Mouse (Mus musculus): ENCODE results near the gene Qprt.
"Not testable (repeated sequence)": the region's sequence is repeated elsewhere in the genome, so short reads cannot be mapped to it uniquely, and the experiment has no call there.

Qprt gene

DNA sequence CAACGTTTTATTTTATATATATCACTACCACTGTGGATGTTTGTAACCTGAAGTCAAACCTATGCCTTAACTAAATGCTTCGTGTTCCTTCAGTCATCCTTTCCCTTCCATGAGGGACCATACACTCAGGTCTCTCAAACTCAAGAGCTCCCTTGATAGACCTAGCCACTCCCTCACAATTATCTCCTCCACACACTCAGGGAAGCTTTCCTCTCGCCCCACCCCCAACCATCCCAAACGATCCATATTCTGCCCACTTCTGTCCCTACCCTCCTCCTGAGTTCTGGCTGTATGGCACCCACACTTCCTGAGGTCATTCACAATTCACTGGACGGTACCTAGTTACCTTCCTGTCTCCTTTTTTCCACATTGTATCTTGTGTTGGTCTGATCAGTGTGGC lies 23.5 kb downstream of the Qprt start:
- no peak for DNase-seq (ENCODE audit: low spot score in 2 of 2)

DNA sequence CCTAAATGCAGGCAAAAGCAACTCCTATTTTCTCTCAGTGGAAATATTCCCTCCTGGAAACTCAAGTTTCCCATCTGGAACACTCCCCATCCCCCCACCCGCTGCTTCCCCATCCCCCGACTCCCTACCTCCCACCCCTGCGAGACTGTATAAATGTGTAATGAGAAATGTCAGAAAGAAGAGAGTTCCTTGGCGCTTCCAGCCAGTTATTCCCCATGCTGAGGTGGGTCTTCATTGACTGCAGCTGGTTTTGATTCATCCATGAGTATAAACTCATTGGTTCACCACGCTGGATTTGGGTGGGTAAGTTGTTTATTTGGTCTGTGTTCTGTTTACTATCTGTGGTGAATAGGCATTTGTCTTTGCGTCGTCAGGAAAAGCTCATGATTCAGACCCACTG lies 25.6 kb downstream of the Qprt start:
- no peak for DNase-seq (ENCODE audit: low spot score in 2 of 2)

DNA sequence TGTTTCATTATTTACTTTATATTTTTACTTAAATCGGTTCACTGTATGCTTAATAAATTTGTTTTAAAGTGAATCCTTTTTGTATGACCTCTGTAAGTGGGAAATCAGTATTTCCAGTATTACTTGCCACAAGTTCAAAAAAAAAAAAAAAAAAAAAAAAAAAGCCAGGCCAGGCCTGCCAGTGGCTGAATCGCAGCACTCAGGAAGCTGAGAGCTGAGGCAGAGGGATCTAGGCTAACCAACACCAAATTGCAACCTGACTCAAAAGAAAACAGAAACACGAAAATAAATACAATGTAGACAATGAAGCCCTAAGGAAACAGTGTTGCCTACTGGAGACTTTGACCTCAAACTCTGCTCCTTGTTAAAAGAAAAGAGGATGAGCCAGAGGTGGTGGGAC lies 28.1 kb downstream of the Qprt start:
- no peak for DNase-seq (ENCODE audit: low spot score in 2 of 2)

DNA sequence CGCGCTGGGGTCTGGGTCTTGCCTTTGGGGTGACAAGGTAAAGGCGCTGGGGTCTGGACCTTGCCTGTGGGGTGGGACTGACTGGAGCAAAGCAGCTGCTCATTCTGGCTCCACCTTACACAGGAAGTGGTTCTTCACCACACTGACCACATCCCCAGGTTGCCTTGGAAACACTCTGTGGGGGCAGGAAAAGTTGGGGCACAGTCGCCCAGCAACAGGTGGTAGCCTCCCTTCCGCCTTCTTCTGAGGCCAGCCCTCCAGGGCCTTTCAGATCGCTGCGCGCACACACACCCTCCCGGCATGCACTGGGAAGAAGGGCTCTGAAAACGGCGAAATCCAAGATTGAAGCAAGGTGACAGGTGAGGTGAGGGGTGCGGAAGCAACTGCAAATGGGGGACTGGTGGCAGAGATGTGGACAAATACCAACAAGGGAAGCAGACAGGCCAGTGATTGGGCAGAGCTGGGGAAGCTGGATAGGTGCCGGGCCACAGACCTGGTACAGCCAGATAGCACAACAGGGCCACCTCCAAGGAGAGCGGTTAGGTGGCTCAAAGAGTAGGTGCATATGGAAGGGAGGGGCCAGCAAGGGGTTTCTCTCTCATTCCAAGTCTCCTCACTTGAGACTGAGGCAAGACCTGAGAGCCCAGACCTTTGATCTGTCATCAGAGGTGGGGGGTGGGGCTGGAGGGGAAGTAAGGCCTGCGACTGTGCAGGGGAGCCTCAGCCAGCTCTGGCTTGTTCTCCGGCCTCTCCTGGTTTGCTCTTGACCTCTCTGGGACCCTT lies 30.7 kb downstream of the Qprt start, which contains the start of gene AI467606:
Gene AI467606 (plus strand): TSS at position 246 of the 783 bp plus-strand sequence.
- no peak for DNase-seq (ENCODE audit: low spot score in 2 of 2)

DNA sequence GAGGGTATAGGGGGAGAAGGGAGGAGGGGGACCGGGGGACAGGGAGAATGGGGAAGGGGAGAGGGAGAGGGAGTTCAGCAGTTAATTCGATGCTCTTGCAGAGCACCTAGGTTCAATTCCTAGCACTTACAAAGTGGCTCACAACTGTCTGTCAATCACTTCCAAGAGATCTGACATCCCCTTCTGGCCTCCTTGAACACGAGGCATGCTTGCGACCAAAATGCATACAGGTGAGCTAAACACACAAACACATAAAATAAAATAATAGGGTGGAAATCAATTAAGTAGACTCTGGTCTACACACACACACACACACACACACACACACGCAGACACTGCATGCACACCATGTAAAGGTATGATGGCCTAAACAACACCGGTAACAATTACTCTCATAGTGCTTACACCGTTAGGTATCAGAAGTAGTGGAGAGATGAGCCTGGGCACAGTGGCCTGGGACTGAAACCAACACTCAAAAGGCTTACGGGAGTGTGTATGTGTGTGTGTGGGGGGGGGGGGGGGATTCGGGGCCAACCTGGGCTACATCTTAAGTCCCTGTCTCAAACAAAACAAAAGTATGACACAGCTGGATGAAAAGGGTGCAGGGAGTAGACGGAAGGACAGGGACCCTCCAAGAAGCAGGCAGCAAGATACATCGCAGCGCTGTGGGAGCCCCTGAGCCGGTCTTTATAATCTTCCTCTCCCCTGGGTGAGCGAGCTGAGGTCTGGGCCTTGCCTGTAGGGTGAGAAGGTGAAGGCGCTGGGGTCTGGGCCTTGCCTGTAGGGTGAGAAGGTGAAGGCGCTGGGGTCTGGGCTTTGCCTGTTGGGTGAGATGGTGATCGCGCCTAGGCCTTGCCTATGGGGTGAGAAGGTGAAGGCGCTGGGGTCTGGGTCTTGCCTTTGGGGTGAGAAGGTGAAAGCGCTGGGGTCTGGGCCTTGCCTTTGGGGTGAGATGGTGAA lies 31.6 kb downstream of the Qprt start:
- no peak for DNase-seq (ENCODE audit: low spot score in 2 of 2)

DNA sequence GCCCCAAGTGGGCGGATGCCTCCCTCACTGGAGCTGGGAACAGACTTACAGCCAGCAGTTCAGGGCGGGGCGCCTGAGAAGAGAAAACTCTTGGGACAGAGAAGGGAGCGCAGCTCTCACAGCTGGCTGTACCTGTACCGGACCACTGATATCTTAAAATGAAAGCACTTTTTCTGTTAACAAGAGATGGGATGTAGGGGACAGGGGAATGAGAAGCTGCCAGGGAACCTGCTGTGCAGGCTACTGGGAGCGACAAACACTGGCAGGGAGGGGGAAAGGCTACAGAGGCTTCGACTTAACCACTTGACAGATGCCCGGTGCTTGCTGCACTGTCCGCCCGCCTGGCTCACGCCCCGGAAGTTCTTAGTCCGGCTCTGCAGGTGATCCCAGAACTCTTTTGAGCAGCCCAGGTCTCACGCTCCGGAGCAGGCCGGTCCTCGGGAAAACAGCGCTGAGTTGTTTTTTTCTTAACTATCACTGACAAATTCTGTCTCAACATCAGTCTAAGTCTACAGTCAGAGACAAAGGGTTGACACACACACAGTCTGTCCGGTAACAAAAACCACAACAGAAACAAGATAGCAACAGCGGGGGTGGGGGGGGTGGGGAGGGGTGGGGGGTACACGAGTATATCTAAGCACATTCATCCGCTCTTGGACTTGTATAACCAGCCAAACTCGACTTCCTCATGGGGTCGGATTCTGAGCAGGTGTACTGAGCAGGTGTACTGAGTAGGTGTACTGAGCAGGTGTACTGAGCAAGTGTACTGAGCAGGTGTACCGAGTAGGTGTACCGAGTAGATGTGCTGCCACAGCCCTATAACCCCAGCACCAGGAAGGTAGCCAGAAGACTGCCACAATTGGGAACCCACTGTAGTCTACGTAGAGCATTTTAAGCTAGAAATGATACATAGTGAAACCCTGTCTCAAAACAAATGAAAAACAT lies 32.9 kb downstream of the Qprt start:
- no peak for DNase-seq (ENCODE audit: low spot score in 2 of 2)

DNA sequence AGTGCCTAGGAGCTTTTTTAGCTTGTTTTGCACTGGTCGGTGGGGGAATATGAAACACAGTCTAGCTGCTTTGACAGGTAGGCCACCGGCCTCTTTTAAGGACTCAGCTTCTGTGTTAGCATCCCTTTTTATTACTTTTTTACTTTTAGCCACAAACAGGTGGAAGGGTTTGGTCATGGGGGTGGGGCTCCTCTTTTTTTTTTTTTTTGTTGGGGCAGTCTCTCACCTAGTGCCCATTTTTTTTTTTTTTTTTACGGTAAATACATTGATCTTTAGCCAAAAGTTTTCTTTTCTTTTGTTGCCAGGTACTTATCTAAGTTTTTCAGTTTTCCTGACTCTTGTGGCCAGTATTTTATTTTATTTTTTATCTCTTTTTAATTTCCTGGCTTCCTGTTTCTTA lies 33.9 kb downstream of the Qprt start:
- DNase-seq (ENCODE audit: low spot score in 2 of 2): no peak

DNA sequence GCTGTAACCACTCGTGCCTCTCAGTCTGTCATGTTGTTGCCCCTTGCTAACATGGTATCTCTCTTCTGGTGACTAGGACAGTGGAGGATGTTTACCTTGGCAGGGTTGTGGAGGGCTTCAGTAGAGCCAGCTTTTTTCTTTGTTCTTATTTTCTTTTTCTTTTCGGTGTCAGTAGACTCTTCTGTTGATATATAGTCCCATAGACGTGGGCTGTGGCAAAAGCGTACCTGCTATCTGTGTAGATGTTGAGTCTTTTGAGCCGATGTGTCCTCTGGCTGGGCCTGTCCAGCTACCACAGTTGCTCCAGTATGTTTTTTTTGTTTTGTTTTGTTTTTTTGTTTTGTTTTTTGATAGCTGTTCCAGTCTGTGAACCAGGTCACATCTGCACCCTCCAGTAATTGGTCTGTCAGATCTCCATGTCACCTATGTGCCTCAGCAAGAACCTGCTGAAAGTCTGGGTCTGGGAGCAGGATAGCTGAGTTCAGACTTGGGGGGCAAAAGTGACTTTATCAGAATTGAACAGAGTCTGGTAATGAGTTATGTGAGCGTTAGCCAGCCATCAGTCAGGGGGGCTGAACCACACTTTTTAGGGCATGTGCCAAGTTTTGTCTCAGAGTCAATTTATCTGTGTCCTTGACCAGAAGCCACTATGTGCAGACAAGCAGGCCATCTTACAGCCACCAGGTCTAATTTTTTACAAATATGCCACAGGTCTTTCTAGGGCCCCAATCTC lies 34.6 kb downstream of the Qprt start, which contains the start of gene Zg16:
Gene Zg16 (minus strand): TSS at position 51 of the 733 bp plus-strand sequence.
- not testable (repeated sequence) for DNase-seq (ENCODE audit: low spot score in 2 of 2)

DNA sequence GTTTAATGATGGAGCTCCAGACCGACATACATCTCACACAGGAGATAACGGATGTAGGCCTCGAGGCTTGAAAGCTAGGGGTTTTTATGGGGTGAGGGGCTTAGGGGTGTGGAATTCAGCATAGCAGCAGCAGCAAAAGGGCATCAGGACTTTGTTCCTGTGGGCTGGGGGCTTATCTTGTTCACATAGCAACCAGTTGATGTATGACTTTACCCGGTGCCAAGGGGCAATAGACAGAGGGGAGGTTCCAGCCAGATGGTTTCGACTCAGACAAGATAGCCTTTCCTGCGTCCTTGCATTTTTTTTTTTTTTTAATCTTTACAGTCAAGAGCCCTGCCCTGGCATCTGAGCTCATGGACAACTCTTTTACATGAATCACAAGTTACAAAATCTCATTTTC lies 36.3 kb downstream of the Qprt start:
- not testable (repeated sequence) for DNase-seq (ENCODE audit: low spot score in 2 of 2)

DNA sequence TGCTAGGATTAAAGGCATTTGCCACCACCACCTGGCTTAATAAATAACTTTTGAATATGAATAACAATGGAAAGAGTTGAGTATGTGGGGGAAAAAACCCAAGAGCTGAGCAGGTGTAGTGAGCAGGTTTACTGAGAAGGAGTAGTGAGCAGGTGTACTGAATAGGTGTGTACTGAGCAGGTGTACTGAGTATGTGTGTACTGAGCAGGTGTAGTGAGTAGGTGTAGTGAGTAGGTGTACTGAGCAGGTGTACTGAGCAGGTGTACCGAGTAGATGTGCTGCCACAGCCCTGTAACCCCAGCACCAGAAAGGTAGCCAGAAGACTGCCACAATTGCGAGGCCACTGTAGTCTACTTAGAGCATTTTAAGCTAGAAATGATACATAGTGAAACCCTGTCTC lies 37.2 kb downstream of the Qprt start:
- DNase-seq (ENCODE audit: low spot score in 2 of 2): no peak

DNA sequence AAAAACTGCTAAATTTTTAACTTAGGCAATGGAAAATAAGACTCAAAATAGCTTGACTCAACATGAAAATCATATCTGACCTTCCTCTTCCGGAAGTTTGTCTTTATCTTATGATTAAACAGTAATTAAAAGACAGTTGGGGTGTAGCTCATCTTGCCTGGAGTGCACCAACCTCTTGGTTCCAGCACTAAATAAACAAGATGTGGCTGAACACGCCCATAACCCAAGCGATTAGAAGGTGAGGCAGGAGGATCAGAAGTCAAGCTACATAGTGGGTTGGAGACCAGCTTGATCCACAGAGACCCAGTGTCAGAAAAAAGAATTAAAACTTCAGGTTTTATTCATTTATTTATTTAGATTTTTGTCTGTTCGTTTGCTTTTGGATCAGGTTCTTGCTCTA lies 38.3 kb downstream of the Qprt start:
- no peak for DNase-seq (ENCODE audit: low spot score in 2 of 2)

DNA sequence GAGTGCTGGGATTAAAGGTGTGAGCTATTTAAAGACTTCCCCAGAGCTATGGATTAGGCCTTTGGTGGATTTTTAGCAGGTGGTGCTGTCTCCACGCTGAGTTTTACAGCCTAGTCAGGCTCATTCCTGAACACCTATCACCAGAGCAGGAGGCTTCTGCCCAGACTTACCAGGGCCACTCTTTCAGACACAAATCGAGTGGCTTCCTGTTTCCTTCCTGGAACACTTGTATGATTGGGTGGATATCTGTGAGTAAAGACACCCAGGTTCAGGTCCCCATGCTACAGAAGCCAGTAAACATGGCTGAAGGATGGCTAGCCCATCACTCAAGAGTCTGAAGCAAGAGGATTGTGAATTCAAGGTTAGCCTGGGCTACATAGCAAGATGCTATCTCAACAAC lies 39.0 kb downstream of the Qprt start:
- DNase-seq (ENCODE audit: low spot score in 2 of 2): no peak

DNA sequence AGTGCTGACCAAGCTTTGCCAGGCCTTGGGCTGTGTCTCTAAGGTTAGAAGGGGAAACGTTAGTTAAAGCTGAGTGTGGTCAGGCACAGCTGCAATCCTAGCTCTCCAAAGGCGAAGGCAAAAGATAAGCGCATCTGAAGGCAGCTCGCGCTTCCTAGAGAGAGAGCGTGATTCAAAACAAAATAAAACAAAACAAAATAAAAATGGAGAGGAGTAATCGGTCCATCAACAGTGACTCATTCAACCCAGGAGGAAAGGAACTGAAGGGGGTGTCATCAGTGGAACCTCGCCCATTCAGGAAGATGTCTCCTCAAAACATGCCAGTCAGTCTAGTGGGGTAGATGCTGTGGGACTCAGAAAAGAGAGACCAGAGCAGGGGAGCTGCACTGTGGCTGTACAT lies 39.8 kb downstream of the Qprt start:
- DNase-seq (ENCODE audit: low spot score in 2 of 2): no peak

DNA sequence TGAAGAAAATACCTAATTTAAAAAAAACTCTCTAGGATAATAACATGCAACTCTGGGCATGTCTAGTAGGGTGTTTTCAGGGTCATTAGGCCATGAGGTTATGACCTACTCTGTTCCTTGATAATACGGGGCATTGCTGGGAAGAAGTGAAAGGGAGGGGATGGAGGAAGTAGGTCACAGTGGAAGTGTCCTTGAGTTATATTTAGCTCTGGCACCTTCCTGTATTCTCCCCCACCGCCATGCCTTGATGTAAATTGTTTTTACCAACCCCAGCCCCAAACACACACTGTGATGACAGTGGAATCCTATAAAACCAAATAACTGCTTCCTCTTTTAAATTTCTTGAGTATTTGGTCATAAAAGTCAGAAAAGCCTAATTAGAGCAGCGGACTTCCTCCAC lies 42.0 kb downstream of the Qprt start:
- no peak for DNase-seq (ENCODE audit: low spot score in 2 of 2)

DNA sequence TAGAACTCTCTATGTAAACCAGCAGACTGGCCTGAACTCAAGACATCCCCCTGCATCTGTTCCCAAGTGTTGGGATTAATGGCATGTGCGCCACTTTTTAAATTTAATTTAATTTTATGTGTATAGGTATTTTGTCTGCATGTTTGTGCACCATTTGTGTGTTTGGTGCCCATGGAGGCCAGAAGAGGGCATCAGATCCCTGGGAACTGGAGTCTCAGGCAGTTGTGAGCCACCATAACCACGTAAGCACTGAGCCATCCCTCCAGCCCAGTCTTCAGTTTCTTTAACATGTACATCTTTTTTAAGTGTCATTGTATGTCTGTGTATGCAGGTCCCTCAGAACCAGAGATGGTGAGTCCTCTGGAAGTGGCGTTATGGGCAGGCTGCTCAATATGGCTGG lies 44.3 kb downstream of the Qprt start:
- no peak for DNase-seq (ENCODE audit: low spot score in 2 of 2)

DNA sequence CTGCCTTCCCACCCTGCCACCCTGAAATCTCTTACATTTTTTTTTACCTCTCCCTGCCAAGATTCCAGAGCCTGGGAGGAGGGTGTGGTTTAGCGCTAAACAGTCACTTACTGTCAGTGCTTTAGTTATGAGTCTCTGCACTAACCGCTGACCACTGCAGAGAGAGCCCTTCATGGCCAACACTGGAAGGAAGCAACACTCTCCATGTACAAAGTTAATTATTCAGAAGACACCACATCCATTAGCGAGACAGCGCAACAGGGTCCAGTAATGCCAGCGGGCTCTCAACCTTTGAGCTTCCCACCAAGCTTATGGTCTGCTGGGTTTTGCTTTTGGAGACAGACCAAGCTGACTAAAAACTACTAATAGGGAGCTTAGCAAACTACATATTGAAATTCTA lies 45.8 kb downstream of the Qprt start:
- no peak for DNase-seq (ENCODE audit: low spot score in 2 of 2)

DNA sequence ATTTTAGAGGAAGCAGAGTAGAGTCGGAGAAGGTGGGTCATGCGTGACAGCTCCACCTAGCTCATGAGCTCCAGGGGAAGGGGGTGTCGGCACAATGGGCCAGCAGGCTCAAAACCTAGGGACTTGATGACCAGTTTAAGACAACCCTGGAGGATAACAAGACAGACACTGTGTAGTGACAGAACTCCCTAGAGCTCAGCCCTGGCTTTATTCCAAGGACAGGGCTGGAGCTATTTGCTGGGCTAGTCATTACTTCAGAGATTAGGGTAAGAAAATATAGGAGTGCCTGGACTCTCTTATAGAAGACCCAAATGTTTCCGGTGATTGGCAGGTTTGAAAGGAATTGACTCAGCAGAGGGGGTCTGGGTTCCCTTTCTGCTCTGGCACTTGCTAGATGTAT lies 48.8 kb downstream of the Qprt start:
- no peak for DNase-seq (ENCODE audit: low spot score in 2 of 2)

DNA sequence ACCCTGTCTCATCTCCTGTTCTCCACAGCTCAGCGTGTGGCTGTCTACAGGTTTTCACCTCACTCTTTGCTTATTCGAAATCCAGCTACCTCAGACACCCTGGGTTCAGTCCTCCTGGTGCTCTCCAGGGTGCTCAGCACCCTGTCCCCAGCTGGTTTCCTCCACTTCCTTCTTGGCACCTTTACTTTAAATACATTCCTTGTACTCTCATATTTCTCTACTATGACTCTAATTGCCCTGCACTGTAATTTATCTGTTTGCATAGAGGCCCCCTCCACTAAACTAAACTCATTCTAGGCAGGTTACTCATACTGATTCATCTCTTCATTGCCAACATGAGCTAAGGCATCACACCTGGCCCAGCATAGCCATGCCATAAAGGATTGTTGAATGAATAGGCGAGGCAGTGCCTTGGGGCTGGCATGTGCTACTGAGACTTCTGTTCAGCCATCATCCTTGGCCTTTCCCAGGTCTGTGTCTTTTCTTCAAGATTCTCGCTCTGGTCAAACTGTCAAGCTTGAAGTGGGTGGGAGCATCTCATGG lies 51.1 kb downstream of the Qprt start:
- DNase-seq (ENCODE audit: low spot score in 2 of 2): no peak

DNA sequence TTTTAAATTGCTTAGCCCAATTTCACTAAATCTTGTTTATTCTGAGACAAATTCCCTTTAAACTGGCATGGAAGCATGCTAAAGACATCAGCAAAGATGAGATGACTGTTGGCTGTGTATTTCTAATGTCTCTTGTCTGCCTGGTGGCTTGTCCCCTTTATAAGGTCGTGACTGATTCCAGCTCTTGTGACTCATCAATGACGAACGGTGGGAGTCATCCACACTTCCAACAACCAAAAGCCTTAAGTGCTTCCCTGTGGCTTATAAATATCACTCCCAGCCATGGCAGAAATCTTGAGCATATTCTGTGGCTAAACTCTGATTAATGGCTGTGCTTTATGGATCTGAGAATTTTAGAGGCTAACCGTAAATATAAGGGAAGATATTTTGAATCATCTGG lies 55.7 kb downstream of the Qprt start:
- DNase-seq (ENCODE audit: low spot score in 2 of 2): no peak

DNA sequence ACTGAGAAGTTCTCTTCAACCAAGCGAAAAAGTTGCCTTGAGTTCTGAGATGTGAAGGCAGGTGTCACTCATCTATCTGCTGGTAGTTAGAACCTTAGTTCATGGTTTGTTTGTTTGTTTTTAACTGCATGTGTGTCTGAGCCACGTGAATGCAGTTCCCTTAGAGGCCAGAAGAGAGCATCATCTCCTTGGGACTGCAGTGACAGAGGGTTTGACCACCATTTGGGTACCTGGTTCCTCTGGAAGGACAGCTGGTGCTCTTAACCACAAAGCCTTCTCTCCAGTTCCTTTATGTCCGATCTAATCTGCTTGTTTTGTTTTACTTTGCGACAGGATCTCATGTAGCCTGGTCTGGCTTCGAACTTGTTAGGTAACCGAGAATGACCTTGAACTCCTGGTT lies 56.5 kb downstream of the Qprt start:
- DNase-seq (ENCODE audit: low spot score in 2 of 2): no peak

All from left cerebral cortex, adult 9 months (tissue).